Mouse (Mus musculus): ENCODE measurements around the gene Spn.
A peak's percentile ranks its signal among the peaks of the same experiment; 100 is the strongest.
"Not testable (repeated sequence)": the region's sequence is repeated elsewhere in the genome, so short reads cannot be mapped to it uniquely, and the experiment has no call there.

Gene Spn

GRCm38 (mm10) chr7:127137262-127138017 is at the start of gene Spn:
Gene Spn (minus strand): TSS chr7:127137823.
- no peak for DNase-seq

- no peak for DNase-seq
Observed at GRCm38 (mm10) chr7:127187351-127187750, 49.7 kb upstream of the Spn start.

- DNase-seq = no peak
Observed at GRCm38 (mm10) chr7:127185601-127186000, 48.0 kb upstream of the Spn start.

- DNase-seq = no peak
Observed at GRCm38 (mm10) chr7:127184720-127185119, 47.1 kb upstream of the Spn start.

- DNase-seq = no peak
Observed at GRCm38 (mm10) chr7:127183828-127184227, 46.2 kb upstream of the Spn start.

- peak; percentile 58 for DNase-seq
Observed at GRCm38 (mm10) chr7:127183345-127183744, 45.7 kb upstream of the Spn start.

GRCm38 (mm10) chr7:127181724-127182123 is 44.1 kb upstream of the Spn start:
- not testable (repeated sequence) for DNase-seq

- DNase-seq = no peak
Observed at GRCm38 (mm10) chr7:127180783-127181182, 43.2 kb upstream of the Spn start.

GRCm38 (mm10) chr7:127176937-127177336 is 39.3 kb upstream of the Spn start:
- DNase-seq = no peak

GRCm38 (mm10) chr7:127166501-127166900 is 28.9 kb upstream of the Spn start:
- DNase-seq = no peak

- DNase-seq = no peak
Observed at GRCm38 (mm10) chr7:127165607-127166493, 28.2 kb upstream of the Spn start.

- DNase-seq = no peak
Observed at GRCm38 (mm10) chr7:127164002-127164401, 26.4 kb upstream of the Spn start.

GRCm38 (mm10) chr7:127162546-127162945 is 24.9 kb upstream of the Spn start:
- DNase-seq = no peak

GRCm38 (mm10) chr7:127157548-127157947 is 19.9 kb upstream of the Spn start:
- no peak for DNase-seq

GRCm38 (mm10) chr7:127153477-127153876 is 15.9 kb upstream of the Spn start:
- no peak for DNase-seq

- no peak for DNase-seq
Observed at GRCm38 (mm10) chr7:127152464-127152863, 14.8 kb upstream of the Spn start.

- DNase-seq = no peak
Observed at GRCm38 (mm10) chr7:127147901-127148300, 10.3 kb upstream of the Spn start.

- DNase-seq = no peak
Observed at GRCm38 (mm10) chr7:127146267-127146603, 8.6 kb upstream of the Spn start.

- DNase-seq = no peak
Observed at GRCm38 (mm10) chr7:127145387-127146266, 8.0 kb upstream of the Spn start.

- no peak for DNase-seq
Observed at GRCm38 (mm10) chr7:127144412-127144811, 6.8 kb upstream of the Spn start.

- no peak for DNase-seq
Observed at GRCm38 (mm10) chr7:127142666-127143065, 5.0 kb upstream of the Spn start.

- no peak for DNase-seq
Observed at GRCm38 (mm10) chr7:127142214-127142613, 4.6 kb upstream of the Spn start.
